Mouse (Mus musculus): ENCODE results near the gene Hmcn1. TPM values are rescaled to one million over a fixed set of nuclear protein-coding genes. Genes with fewer than 3 reads are reported as not detected.

The Hmcn1 gene
- total and polyA plus RNA-seq, 3 experiments: 0.33 TPM; not detected in 2

GRCm38 (mm10) chr1:150800611-150801263 lies 192.5 kb downstream of the Hmcn1 start:
- ATAC-seq (ENCODE audit: extremely low read depth, insufficient number of reproducible peaks, low FRiP score, poor library complexity, severe bottlenecking): no peak

GRCm38 (mm10) chr1:150798651-150799050 lies 194.6 kb downstream of the Hmcn1 start:
- H3K36me3 ChIP-seq (replicated peaks): no peaks in the 10 kb centered on the region
- no peak for TF ChIP-seq CTCF (IDR thresholded peaks at IDR 0.05; ENCODE audit: low read depth, low read length)
- TF ChIP-seq TAL1 (conservative IDR thresholded peaks at IDR 0.05; ENCODE audit: low read depth, low read length): no peak
- no peak for TF ChIP-seq POLR2AphosphoS5 (IDR thresholded peaks at IDR 0.05; ENCODE audit: insufficient replicate concordance, low read depth, low read length)
- no peak for TF ChIP-seq GATA1 (IDR thresholded peaks at IDR 0.05; ENCODE audit: borderline replicate concordance, low read length)
- no peak for TF ChIP-seq GATA2 (IDR thresholded peaks at IDR 0.05; ENCODE audit: borderline replicate concordance, low read depth, low read length)
- ATAC-seq (ENCODE audit: extremely low read depth, insufficient number of reproducible peaks, low FRiP score, poor library complexity, severe bottlenecking) (no peak), DNase-seq (ENCODE audit: low spot score) (no peak)
- H3K27me3 ChIP-seq (ENCODE audit: insufficient read depth, low read length): peaks cover 10% of the 10 kb centered on the region
- H3K9me3 ChIP-seq (replicated peaks): no peaks in the 10 kb centered on the region
- 0 out of 2 replicates have a peak, but pooled peaks cover 3% of the 10 kb centered on the region for H3K4me1 ChIP-seq (ENCODE audit: insufficient read depth, low read depth, low read length)
- H3K4me3 ChIP-seq (ENCODE audit: low read depth, low read length): no peak overlapping the region

More at GRCm38 (mm10) chr1:150800611-150801263, 192.5 kb downstream of the Hmcn1 start:
- no peak for DNase-seq (ENCODE audit: low spot score)
- Histone ChIP-seq H3K27me3 (ENCODE audit: insufficient read depth, low read length) (peaks cover 15% of the 10 kb centered on the region), H3K9me3 (replicated peaks) (no peaks in the 10 kb centered on the region), H3K4me1 (ENCODE audit: insufficient read depth, low read depth, low read length) (0 out of 2 replicates have a peak, but pooled peaks cover 3% of the 10 kb centered on the region), H3K36me3 (replicated peaks) (no peaks in the 10 kb centered on the region), H3K4me3 (ENCODE audit: low read depth, low read length) (no peak overlapping the region)
- TF ChIP-seq GATA2 (IDR thresholded peaks at IDR 0.05; ENCODE audit: borderline replicate concordance, low read depth, low read length) (no peak), TAL1 (conservative IDR thresholded peaks at IDR 0.05; ENCODE audit: low read depth, low read length) (no peak), GATA1 (IDR thresholded peaks at IDR 0.05; ENCODE audit: borderline replicate concordance, low read length) (no peak), CTCF (IDR thresholded peaks at IDR 0.05; ENCODE audit: low read depth, low read length) (no peak), POLR2AphosphoS5 (IDR thresholded peaks at IDR 0.05; ENCODE audit: insufficient replicate concordance, low read depth, low read length) (no peak)

- no peaks in the 10 kb centered on the region for H3K9me3 ChIP-seq (replicated peaks)
- H3K4me3 ChIP-seq (ENCODE audit: low read depth, low read length): no peak overlapping the region
- no peak for DNase-seq (ENCODE audit: low spot score)
- ATAC-seq (ENCODE audit: extremely low read depth, insufficient number of reproducible peaks, low FRiP score, poor library complexity, severe bottlenecking): no peak
- TF ChIP-seq CTCF (IDR thresholded peaks at IDR 0.05; ENCODE audit: low read depth, low read length) (no peak), GATA1 (IDR thresholded peaks at IDR 0.05; ENCODE audit: borderline replicate concordance, low read length) (no peak)
- no peaks in the 10 kb centered on the region for H3K36me3 ChIP-seq (replicated peaks)
- H3K4me1 ChIP-seq (ENCODE audit: insufficient read depth, low read depth, low read length): no peaks in the 10 kb centered on the region
- H3K27me3 ChIP-seq (ENCODE audit: insufficient read depth, low read length): no peaks in the 10 kb centered on the region
Observed at GRCm38 (mm10) chr1:150786746-150787145, 206.5 kb downstream of the Hmcn1 start.

DNA sequence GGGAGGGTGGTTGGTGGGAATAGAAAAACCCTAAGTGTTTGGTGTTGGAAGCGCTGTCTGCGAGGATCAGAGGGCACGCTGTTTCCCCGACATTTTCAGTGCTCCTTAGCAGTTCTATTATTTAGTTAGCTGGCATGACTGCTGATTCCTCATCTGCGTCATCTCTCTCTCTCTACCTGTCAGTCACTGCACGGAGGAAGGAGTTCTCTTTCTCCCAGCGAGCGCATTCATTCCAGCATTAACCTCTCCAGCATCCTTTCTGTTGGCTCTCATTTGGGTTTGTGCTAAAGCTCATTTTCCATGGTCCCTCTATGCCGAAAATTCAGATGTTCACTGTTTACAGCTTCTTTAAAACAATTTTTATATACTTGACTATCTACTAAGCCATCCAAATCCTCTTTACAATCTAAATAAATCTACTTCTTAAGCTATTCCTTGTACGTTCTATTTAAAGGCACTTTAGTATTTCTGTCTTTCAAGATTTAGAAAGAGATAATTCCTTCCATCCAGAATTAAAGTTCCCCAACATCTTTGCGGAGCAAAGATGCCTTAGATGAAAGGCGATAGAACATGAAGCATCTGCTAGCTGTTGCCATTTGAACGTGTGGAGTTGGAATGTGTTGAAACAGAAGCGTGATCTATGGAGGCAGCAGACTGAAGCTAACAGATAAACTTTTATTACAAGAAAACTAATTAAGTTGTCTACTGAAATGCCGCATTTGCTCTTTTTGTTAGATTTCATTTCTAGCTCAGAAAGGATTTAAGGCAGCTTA lies 210.0 kb downstream of the Hmcn1 start:
- Histone ChIP-seq H3K4me3 (ENCODE audit: low read depth, low read length) (no peak overlapping the region), H3K9me3 (replicated peaks) (no peaks in the 10 kb centered on the region), H3K27me3 (ENCODE audit: insufficient read depth, low read length) (no peaks in the 10 kb centered on the region), H3K4me1 (ENCODE audit: insufficient read depth, low read depth, low read length) (no peaks in the 10 kb centered on the region), H3K36me3 (replicated peaks) (no peaks in the 10 kb centered on the region)
- no peak for ATAC-seq (ENCODE audit: extremely low read depth, insufficient number of reproducible peaks, low FRiP score, poor library complexity, severe bottlenecking)
- DNase-seq (ENCODE audit: low spot score): no peak
- TF ChIP-seq POLR2AphosphoS5 (IDR thresholded peaks at IDR 0.05; ENCODE audit: insufficient replicate concordance, low read depth, low read length) (no peak), TAL1 (conservative IDR thresholded peaks at IDR 0.05; ENCODE audit: low read depth, low read length) (no peak), CTCF (IDR thresholded peaks at IDR 0.05; ENCODE audit: low read depth, low read length) (no peak), GATA1 (IDR thresholded peaks at IDR 0.05; ENCODE audit: borderline replicate concordance, low read length) (no peak), GATA2 (IDR thresholded peaks at IDR 0.05; ENCODE audit: borderline replicate concordance, low read depth, low read length) (no peak)

- Histone ChIP-seq H3K4me1 (ENCODE audit: insufficient read depth, low read depth, low read length) (no peaks in the 10 kb centered on the region), H3K36me3 (replicated peaks) (no peaks in the 10 kb centered on the region), H3K4me3 (ENCODE audit: low read depth, low read length) (no peak overlapping the region), H3K9me3 (replicated peaks) (no peaks in the 10 kb centered on the region), H3K27me3 (ENCODE audit: insufficient read depth, low read length) (no peaks in the 10 kb centered on the region)
- ATAC-seq (ENCODE audit: extremely low read depth, insufficient number of reproducible peaks, low FRiP score, poor library complexity, severe bottlenecking) (0 out of 2 replicates have a peak, but pooled peaks have one; percentile 32), DNase-seq (ENCODE audit: low spot score) (no peak)
- TF ChIP-seq GATA2 (IDR thresholded peaks at IDR 0.05; ENCODE audit: borderline replicate concordance, low read depth, low read length) (no peak), GATA1 (IDR thresholded peaks at IDR 0.05; ENCODE audit: borderline replicate concordance, low read length) (no peak), POLR2AphosphoS5 (IDR thresholded peaks at IDR 0.05; ENCODE audit: insufficient replicate concordance, low read depth, low read length) (no peak), TAL1 (conservative IDR thresholded peaks at IDR 0.05; ENCODE audit: low read depth, low read length) (no peak), CTCF (IDR thresholded peaks at IDR 0.05; ENCODE audit: low read depth, low read length) (no peak)
Observed at GRCm38 (mm10) chr1:150779902-150780301, 213.3 kb downstream of the Hmcn1 start.

- ATAC-seq (ENCODE audit: extremely low read depth, insufficient number of reproducible peaks, low FRiP score, poor library complexity, severe bottlenecking) (no peak), DNase-seq (ENCODE audit: low spot score) (no peak)
- H3K27me3 ChIP-seq (ENCODE audit: insufficient read depth, low read length): no peaks in the 10 kb centered on the region
- no peaks in the 10 kb centered on the region for H3K9me3 ChIP-seq (replicated peaks)
- TF ChIP-seq CTCF (IDR thresholded peaks at IDR 0.05; ENCODE audit: low read depth, low read length) (no peak), TAL1 (conservative IDR thresholded peaks at IDR 0.05; ENCODE audit: low read depth, low read length) (no peak), GATA1 (IDR thresholded peaks at IDR 0.05; ENCODE audit: borderline replicate concordance, low read length) (no peak), POLR2AphosphoS5 (IDR thresholded peaks at IDR 0.05; ENCODE audit: insufficient replicate concordance, low read depth, low read length) (no peak), GATA2 (IDR thresholded peaks at IDR 0.05; ENCODE audit: borderline replicate concordance, low read depth, low read length) (no peak)
- no peaks in the 10 kb centered on the region for H3K4me1 ChIP-seq (ENCODE audit: insufficient read depth, low read depth, low read length)
- H3K4me3 ChIP-seq (ENCODE audit: low read depth, low read length): no peak overlapping the region
- no peaks in the 10 kb centered on the region for H3K36me3 ChIP-seq (replicated peaks)
Observed at GRCm38 (mm10) chr1:150776741-150777140, 216.5 kb downstream of the Hmcn1 start.
